Mouse (Mus musculus): ENCODE data around the gene Stambp. TPM values are rescaled to one million over a fixed set of nuclear protein-coding genes. Genes with fewer than 3 reads are reported as not detected.
A peak's percentile ranks its signal among the peaks of the same experiment; 100 is the strongest.
"Not testable (repeated sequence)": the region's sequence is repeated elsewhere in the genome, so short reads cannot be mapped to it uniquely, and the experiment has no call there.

Stambp gene
- polyA plus RNA-seq, 1 experiment from 2014 or later = 22.7 TPM

- Histone ChIP-seq H3K4me3 (no peak overlapping the region), H3K4me1 (no peaks in the 10 kb centered on the region), H3K27me3 (no peaks in the 10 kb centered on the region), H3K9ac (no peak overlapping the region), H3K27ac (no peak overlapping the region), H3K4me2 (replicated peaks) (no peak overlapping the region), H3K9me3 (no peaks in the 10 kb centered on the region), H3K36me3 (no peaks in the 10 kb centered on the region)
- ATAC-seq (ENCODE audit: insufficient number of reproducible peaks, insufficient read depth, low FRiP score, low TSS enrichment) = no peak
- WGBS = 82% methylated on average over 7 of the region's 7 CpGs
Observed at GRCm38 (mm10) chr6:83593896-83594295, 21.4 kb upstream of the Stambp start.

- Histone ChIP-seq H3K4me2 (replicated peaks) (no peak overlapping the region), H3K27ac (no peak overlapping the region), H3K9me3 (no peaks in the 10 kb centered on the region), H3K9ac (no peak overlapping the region), H3K36me3 (no peaks in the 10 kb centered on the region), H3K27me3 (no peaks in the 10 kb centered on the region), H3K4me1 (no peaks in the 10 kb centered on the region), H3K4me3 (no peak overlapping the region)
- ATAC-seq (ENCODE audit: insufficient number of reproducible peaks, insufficient read depth, low FRiP score, low TSS enrichment) = no peak
- 73% methylated on average over 8 of the region's 8 CpGs for WGBS
Observed at GRCm38 (mm10) chr6:83592051-83592450, 19.5 kb upstream of the Stambp start.

GRCm38 (mm10) chr6:83590301-83590700 lies 17.8 kb upstream of the Stambp start:
- H3K27ac ChIP-seq = no peak overlapping the region
- no peak overlapping the region for H3K4me2 ChIP-seq (replicated peaks)
- no peak overlapping the region for H3K4me3 ChIP-seq
- no peak for ATAC-seq (ENCODE audit: insufficient number of reproducible peaks, insufficient read depth, low FRiP score, low TSS enrichment)
- H3K36me3 ChIP-seq = no peaks in the 10 kb centered on the region
- 84% methylated on average over 3 of the region's 3 CpGs for WGBS
- no peak overlapping the region for H3K9ac ChIP-seq
- H3K9me3 ChIP-seq = no peaks in the 10 kb centered on the region
- H3K4me1 ChIP-seq = no peaks in the 10 kb centered on the region
- no peaks in the 10 kb centered on the region for H3K27me3 ChIP-seq

DNA sequence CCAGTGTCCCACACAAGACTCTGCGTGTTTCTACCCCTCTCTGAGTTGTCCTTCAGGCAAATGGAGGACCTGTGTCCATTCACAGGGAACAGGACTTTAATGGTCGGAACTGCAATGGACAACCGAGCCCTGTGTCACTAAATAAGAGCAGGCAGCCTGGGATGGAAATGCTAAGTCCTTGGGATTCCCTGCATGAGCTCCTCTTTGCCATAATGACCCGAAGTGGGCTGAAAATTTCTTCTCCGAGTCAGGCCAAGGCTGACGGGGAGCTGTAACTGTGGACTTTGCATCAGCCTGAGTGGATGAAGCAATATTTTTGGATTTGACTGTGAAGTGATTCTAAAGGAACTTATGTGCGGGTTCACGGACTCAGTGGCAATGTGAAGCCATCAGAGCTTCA lies 14.7 kb upstream of the Stambp start:
- not testable (repeated sequence) for H3K9me3 ChIP-seq; H3K36me3 ChIP-seq; H3K9ac ChIP-seq; H3K4me2 ChIP-seq (replicated peaks); H3K4me3 ChIP-seq; H3K27me3 ChIP-seq; H3K4me1 ChIP-seq; H3K27ac ChIP-seq; ATAC-seq (ENCODE audit: insufficient number of reproducible peaks, insufficient read depth, low FRiP score, low TSS enrichment)
- WGBS = 83% methylated on average over 8 of the region's 8 CpGs

- H3K4me1 ChIP-seq; H3K27ac ChIP-seq; H3K36me3 ChIP-seq; H3K4me3 ChIP-seq; ATAC-seq (ENCODE audit: insufficient number of reproducible peaks, insufficient read depth, low FRiP score, low TSS enrichment); H3K9ac ChIP-seq; H3K4me2 ChIP-seq (replicated peaks); H3K9me3 ChIP-seq: not testable (repeated sequence)
- H3K27me3 ChIP-seq = peaks cover 24% of the 10 kb centered on the region; the same call in 1 of the 2 replicates
- WGBS = 84% methylated on average over 9 of the region's 9 CpGs
Observed at GRCm38 (mm10) chr6:83585328-83585727, 12.8 kb upstream of the Stambp start.

DNA sequence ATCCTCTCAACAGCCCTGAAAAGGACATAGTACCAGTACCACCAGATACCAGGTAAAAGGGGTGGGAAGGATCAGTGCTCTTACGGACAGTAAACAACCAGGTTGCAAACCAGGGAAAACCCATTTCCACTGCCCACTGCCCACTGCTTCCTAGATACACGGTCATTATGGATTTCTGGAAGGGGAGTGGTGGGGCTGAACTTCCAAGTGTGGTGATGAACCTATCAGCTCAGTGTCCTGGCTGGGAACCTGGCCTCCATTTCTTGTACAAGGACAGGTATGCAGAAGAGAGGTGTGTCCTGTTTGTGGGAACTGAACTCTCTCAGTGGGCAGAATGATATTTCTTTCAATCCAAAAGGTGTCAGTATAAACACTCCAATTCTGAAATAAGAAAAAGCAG lies 11.1 kb upstream of the Stambp start:
- ATAC-seq (ENCODE audit: insufficient number of reproducible peaks, insufficient read depth, low FRiP score, low TSS enrichment) = no peak
- no peak overlapping the region for H3K4me3 ChIP-seq
- H3K4me2 ChIP-seq (replicated peaks) = no peak overlapping the region
- WGBS = 70% methylated on average over 2 of the region's 2 CpGs
- H3K27ac ChIP-seq = no peak overlapping the region
- peaks cover 28% of the 10 kb centered on the region; the same call in 1 of the 2 replicates for H3K27me3 ChIP-seq
- no peak overlapping the region for H3K9ac ChIP-seq
- no peaks in the 10 kb centered on the region for H3K36me3 ChIP-seq
- no peaks in the 10 kb centered on the region for H3K9me3 ChIP-seq
- H3K4me1 ChIP-seq = no peaks in the 10 kb centered on the region

DNA sequence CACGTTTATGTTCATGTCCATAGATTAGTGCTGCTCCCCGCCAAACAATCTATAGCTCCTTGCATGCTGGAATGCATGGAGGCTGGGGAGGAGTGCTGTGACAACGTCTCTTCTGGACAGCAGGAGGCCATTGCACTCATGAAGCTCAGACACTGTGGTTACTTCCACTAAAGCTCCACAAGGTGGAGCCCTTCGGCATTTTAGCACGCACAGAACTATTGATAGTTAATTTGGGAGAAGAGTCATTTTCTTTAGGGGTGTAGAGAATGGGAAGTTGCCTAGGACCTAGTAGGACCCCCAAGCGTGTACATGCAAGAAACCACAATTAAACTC lies 10.4 kb upstream of the Stambp start:
- Histone ChIP-seq H3K9ac (no peak overlapping the region), H3K9me3 (no peaks in the 10 kb centered on the region), H3K27me3 (peaks cover 28% of the 10 kb centered on the region; the same call in 1 of the 2 replicates), H3K4me2 (replicated peaks) (peak overlapping the region; percentile 5; the same call in 1 of the 2 replicates), H3K4me3 (no peak overlapping the region), H3K4me1 (no peaks in the 10 kb centered on the region), H3K27ac (no peak overlapping the region), H3K36me3 (no peaks in the 10 kb centered on the region)
- WGBS = 2% methylated on average over 6 of the region's 6 CpGs
- peak; percentile 72; the same call in 1 of the 2 replicates for ATAC-seq (ENCODE audit: insufficient number of reproducible peaks, insufficient read depth, low FRiP score, low TSS enrichment)

GRCm38 (mm10) chr6:83582135-83582937 lies 9.8 kb upstream of the Stambp start:
- Histone ChIP-seq H3K27me3 (peaks cover 28% of the 10 kb centered on the region; the same call in 1 of the 2 replicates), H3K4me2 (replicated peaks) (peak overlapping the region; percentile 5; the same call in 1 of the 2 replicates), H3K9ac (no peak overlapping the region), H3K27ac (no peak overlapping the region), H3K9me3 (no peaks in the 10 kb centered on the region), H3K4me1 (no peaks in the 10 kb centered on the region), H3K36me3 (no peaks in the 10 kb centered on the region), H3K4me3 (no peak overlapping the region)
- 41% methylated on average over 20 of the region's 20 CpGs for WGBS
- no peak for ATAC-seq (ENCODE audit: insufficient number of reproducible peaks, insufficient read depth, low FRiP score, low TSS enrichment)

- ATAC-seq (ENCODE audit: insufficient number of reproducible peaks, insufficient read depth, low FRiP score, low TSS enrichment) = no peak
- Histone ChIP-seq H3K4me3 (no peak overlapping the region), H3K27me3 (peaks cover 20% of the 10 kb centered on the region; the same call in 1 of the 2 replicates), H3K4me2 (replicated peaks) (no peak overlapping the region), H3K27ac (no peak overlapping the region), H3K9me3 (no peaks in the 10 kb centered on the region), H3K4me1 (0 out of 2 replicates have a peak, but pooled peaks cover 4% of the 10 kb centered on the region), H3K9ac (no peak overlapping the region), H3K36me3 (no peaks in the 10 kb centered on the region)
Observed at GRCm38 (mm10) chr6:83577534-83577933, 5.0 kb upstream of the Stambp start.

DNA sequence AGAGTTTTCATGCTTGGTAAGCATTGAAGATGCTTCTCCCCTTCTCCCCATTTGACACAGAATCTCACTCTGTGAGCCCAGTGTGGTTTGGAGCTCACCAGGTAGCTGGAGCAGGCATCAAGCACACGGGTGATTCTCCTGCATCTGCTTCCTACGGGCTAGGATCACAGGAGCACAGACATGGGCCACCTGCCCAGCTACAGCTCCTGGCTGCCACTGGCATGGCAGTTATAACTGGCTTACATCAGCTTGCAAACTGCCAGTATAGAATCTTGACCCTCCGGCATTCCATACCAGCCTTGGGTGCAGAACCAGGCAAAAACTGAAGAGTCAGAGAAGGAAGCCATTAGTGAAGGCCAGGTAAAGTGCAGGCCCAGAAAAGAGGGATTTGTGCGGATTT lies 3.1 kb upstream of the Stambp start:
- Histone ChIP-seq H3K27me3 (0 out of 2 replicates have a peak, but pooled peaks cover 6% of the 10 kb centered on the region), H3K9ac (no peak overlapping the region), H3K27ac (no peak overlapping the region), H3K4me1 (peaks cover 10% of the 10 kb centered on the region; the same call in 1 of the 2 replicates), H3K4me2 (replicated peaks) (no peak overlapping the region), H3K36me3 (no peaks in the 10 kb centered on the region), H3K9me3 (no peaks in the 10 kb centered on the region), H3K4me3 (no peak overlapping the region)
- 80% methylated on average over 4 of the region's 4 CpGs for WGBS
- ATAC-seq (ENCODE audit: insufficient number of reproducible peaks, insufficient read depth, low FRiP score, low TSS enrichment) = no peak

DNA sequence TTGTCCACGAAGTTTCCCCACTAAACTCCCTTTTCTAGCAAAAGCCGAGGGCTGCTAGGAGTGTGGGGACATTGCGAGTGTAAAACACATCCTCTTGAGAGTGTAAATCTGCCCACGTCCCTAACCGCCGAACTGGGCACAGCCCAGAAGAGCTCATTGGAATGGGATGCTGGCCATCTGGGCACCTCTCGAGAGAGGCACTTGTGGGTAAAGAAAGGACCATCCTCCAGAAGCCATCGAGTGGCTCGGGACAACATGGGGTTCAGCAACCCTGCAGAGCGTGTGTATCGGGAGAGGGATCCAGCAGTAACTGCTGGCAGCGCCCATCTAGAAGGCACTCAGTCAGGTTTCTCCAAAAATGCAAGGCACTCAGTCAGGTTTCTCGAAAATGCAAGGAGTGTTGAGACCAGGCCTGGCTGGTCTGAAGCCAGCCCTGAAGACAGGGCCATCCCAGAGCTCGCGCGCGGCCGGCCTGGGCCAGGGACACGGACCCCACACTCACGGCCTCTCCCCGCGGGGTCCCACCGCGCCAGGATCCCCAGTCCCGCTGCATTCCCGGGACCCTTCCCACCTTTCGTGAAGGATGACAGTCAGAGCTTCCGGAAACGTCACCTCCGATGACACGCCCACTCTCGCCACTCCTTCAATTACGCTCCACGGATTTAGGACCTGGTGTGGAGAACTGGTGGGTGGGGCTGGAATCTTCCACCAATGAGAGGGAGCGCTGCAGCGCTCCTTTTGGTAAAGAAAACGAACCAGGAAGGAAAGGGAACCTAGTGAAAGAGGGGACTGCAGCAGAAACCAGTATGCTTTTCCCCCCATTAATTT lies 475 bp downstream of the Stambp start:
- ATAC-seq (ENCODE audit: insufficient number of reproducible peaks, insufficient read depth, low FRiP score, low TSS enrichment) = peak; percentile 91

More for the DNA sequence above, 475 bp downstream of the Stambp start:
- H3K4me1 ChIP-seq = peaks cover 10% of the 10 kb centered on the region; the same call in 1 of the 2 replicates
- peak overlapping the region; percentile 83 for H3K4me3 ChIP-seq
- WGBS = 6% methylated on average over 37 of the region's 37 CpGs
- H3K27ac ChIP-seq = peak overlapping the region; percentile 72; the same call in 1 of the 2 replicates
- H3K36me3 ChIP-seq = peaks cover 8% of the 10 kb centered on the region; the same call in 1 of the 2 replicates
- peak overlapping the region; percentile 78 for H3K9ac ChIP-seq
- no peaks in the 10 kb centered on the region for H3K27me3 ChIP-seq
- H3K4me2 ChIP-seq (replicated peaks) = peak overlapping the region; percentile 80
- H3K9me3 ChIP-seq = no peaks in the 10 kb centered on the region

Measured in embryonic facial prominence, embryonic 12.5 days (tissue).